Mouse (Mus musculus) cerebellum, adult 11 months (tissue): ENCODE data around the gene H2-Q10.

Experiments
- DNase-seq: peaks from one replicate; pipeline ENCODE4 v3.0.0; 2022

The H2-Q10 gene

GRCm38 (mm10) chr17:35516652-35517500 lies 47.0 kb downstream of the H2-Q10 start, which contains the start of the genes Tcf19 and Cchcr1:
TSS of gene Tcf19 (minus strand) at chr17:35516824.
TSS of gene Cchcr1 (plus strand) at chr17:35517100.
- DNase-seq, result peak; percentile 90

DNA sequence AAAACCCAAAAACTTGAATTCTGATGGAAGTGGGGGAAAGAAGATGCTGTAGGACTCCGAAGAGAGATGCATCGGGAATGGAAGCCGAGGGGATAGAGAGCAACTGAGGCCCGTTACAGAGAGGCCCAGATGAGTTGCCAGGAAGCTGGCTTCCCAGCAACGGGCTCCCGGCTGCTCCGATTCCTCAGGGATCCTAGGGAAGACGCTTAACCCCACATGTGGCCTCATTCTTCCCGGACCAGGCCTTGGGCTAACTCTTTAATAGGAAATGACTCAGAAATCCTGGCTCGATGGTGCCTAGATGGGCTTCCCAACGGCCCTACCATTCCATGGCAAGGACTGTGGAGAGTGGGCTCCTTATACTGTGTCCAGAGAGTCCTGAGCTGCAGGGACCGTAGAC lies 47.6 kb downstream of the H2-Q10 start:
- no peak for DNase-seq
